Mouse (Mus musculus): Measurements from ENCODE around the gene Cela1.

The Cela1 gene

GRCm38 (mm10) chr15:100673585-100674391 lies 13.9 kb downstream of the Cela1 start:
- no peak for DNase-seq (ENCODE audit: extremely low read depth, low read depth, low spot score)

- no peak for DNase-seq (ENCODE audit: extremely low read depth, low read depth, low spot score)
These were observed 16.9 kb downstream of the Cela1 start for GRCm38 (mm10) chr15:100670833-100671232.

GRCm38 (mm10) chr15:100670004-100670403 lies 17.7 kb downstream of the Cela1 start:
- DNase-seq (ENCODE audit: extremely low read depth, low read depth, low spot score) = no peak

- no peak for DNase-seq (ENCODE audit: extremely low read depth, low read depth, low spot score)
These were observed 18.4 kb downstream of the Cela1 start, which contains the start of gene Bin2 for GRCm38 (mm10) chr15:100669337-100669736. Gene Bin2 (minus strand): TSS chr15:100669553.

GRCm38 (mm10) chr15:100667871-100668545 lies 19.7 kb downstream of the Cela1 start:
- no peak for DNase-seq (ENCODE audit: extremely low read depth, low read depth, low spot score)

- no peak for DNase-seq (ENCODE audit: extremely low read depth, low read depth, low spot score)
These were observed 20.3 kb downstream of the Cela1 start for GRCm38 (mm10) chr15:100667420-100667819.

GRCm38 (mm10) chr15:100666851-100667250 lies 20.9 kb downstream of the Cela1 start:
- DNase-seq (ENCODE audit: extremely low read depth, low read depth, low spot score) = no peak

GRCm38 (mm10) chr15:100666219-100666696 lies 21.5 kb downstream of the Cela1 start:
- DNase-seq (ENCODE audit: extremely low read depth, low read depth, low spot score) = no peak

- DNase-seq (ENCODE audit: extremely low read depth, low read depth, low spot score) = no peak
These were observed 22.1 kb downstream of the Cela1 start for GRCm38 (mm10) chr15:100665411-100666218.

- DNase-seq (ENCODE audit: extremely low read depth, low read depth, low spot score) = no peak
These were observed 22.9 kb downstream of the Cela1 start for GRCm38 (mm10) chr15:100664813-100665274.

- no peak for DNase-seq (ENCODE audit: extremely low read depth, low read depth, low spot score)
These were observed 26.9 kb downstream of the Cela1 start for GRCm38 (mm10) chr15:100660805-100661204.

- DNase-seq (ENCODE audit: extremely low read depth, low read depth, low spot score) = no peak
These were observed 27.4 kb downstream of the Cela1 start for GRCm38 (mm10) chr15:100660306-100660705.

GRCm38 (mm10) chr15:100655201-100655600 lies 32.5 kb downstream of the Cela1 start:
- DNase-seq (ENCODE audit: extremely low read depth, low read depth, low spot score) = no peak

- DNase-seq (ENCODE audit: extremely low read depth, low read depth, low spot score) = no peak
These were observed 33.5 kb downstream of the Cela1 start for GRCm38 (mm10) chr15:100654271-100654670.

GRCm38 (mm10) chr15:100651610-100652009 lies 36.1 kb downstream of the Cela1 start:
- no peak for DNase-seq (ENCODE audit: extremely low read depth, low read depth, low spot score)

GRCm38 (mm10) chr15:100650111-100650510 lies 37.6 kb downstream of the Cela1 start:
- DNase-seq (ENCODE audit: extremely low read depth, low read depth, low spot score) = no peak

GRCm38 (mm10) chr15:100646161-100646560 lies 41.6 kb downstream of the Cela1 start:
- no peak for DNase-seq (ENCODE audit: extremely low read depth, low read depth, low spot score)

GRCm38 (mm10) chr15:100642451-100642850 lies 45.3 kb downstream of the Cela1 start:
- DNase-seq (ENCODE audit: extremely low read depth, low read depth, low spot score) = no peak

- peak; percentile 87 for DNase-seq (ENCODE audit: extremely low read depth, low read depth, low spot score)
These were observed 46.4 kb downstream of the Cela1 start for GRCm38 (mm10) chr15:100641226-100641810.

GRCm38 (mm10) chr15:100639972-100640750 lies 47.6 kb downstream of the Cela1 start:
- DNase-seq (ENCODE audit: extremely low read depth, low read depth, low spot score) = no peak

Data from fat pad, adult 2 months (tissue).